Comparison of ENCODE assay signal across 8 mouse cellular contexts in genomic region chr11:96621167-96621566, GRCm38 (mm10).
DNase-seq lines count a peak whose midpoint lies in the region; ATAC-seq and TF ChIP-seq lines count a peak whose summit lies in the region.

No protein-coding gene starts in this region.

- TF ChIP-seq POLR2A in limb, embryonic 14.5 days (IDR thresholded peaks at IDR 0.05; ENCODE audit: borderline replicate concordance, extremely low read depth, insufficient read depth, insufficient read length): no peak

- H3K9me3 ChIP-seq in heart, embryonic 11.5 days (replicated peaks; ENCODE audit: control insufficient read depth, low read length): no peaks in the 10 kb centered on the region
- H3K9me3 ChIP-seq in limb, embryonic 14.5 days (ENCODE audit: control insufficient read depth, low read length): no peaks in the 10 kb centered on the region

- H3K36me3 ChIP-seq in heart, embryonic 11.5 days (ENCODE audit: control insufficient read depth, insufficient read depth, low read length): no peaks in the 10 kb centered on the region
- no peaks in the 10 kb centered on the region for H3K36me3 ChIP-seq in limb, embryonic 14.5 days (ENCODE audit: control insufficient read depth, insufficient read depth, low read length)

- no peak overlapping the region for H3K27ac ChIP-seq in heart, embryonic 11.5 days (ENCODE audit: low read depth, low read length)
- H3K27ac ChIP-seq in brown adipose tissue, adult 24 weeks (replicated peaks; ENCODE audit: low read depth, low read length): no peak overlapping the region
- no peak overlapping the region for H3K27ac ChIP-seq in limb, embryonic 14.5 days (replicated peaks; ENCODE audit: low read depth, low read length)

- no peaks in the 10 kb centered on the region for H3K4me1 ChIP-seq in heart, embryonic 11.5 days (ENCODE audit: control insufficient read depth, insufficient read depth, low read length)
- H3K4me1 ChIP-seq in brown adipose tissue, adult 24 weeks (ENCODE audit: control insufficient read depth, insufficient read depth, insufficient read length, low read length): no peaks in the 10 kb centered on the region; the same call in 1 of the 2 replicates
- H3K4me1 ChIP-seq in limb, embryonic 14.5 days (ENCODE audit: control insufficient read depth, insufficient read depth, low read length): no peaks in the 10 kb centered on the region

- ATAC-seq in heart, embryonic 11.5 days (replicated peaks; ENCODE audit: insufficient number of reproducible peaks, low FRiP score, low TSS enrichment): no peak
- no peak for ATAC-seq in limb, embryonic 14.5 days (ENCODE audit: low FRiP score, low read depth)

- DNase-seq in heart, adult 18-20 months: peak; percentile 63 to 88
- DNase-seq in frontal cortex, postnatal 14 days (ENCODE audit: low spot score in 2 of 2): peak; percentile 27 to 64
- peak; percentile 86 for DNase-seq in kidney, adult 9 months
- DNase-seq in limb, embryonic 14.5 days (ENCODE audit: low spot score): peak; percentile 82
- DNase-seq in ovary, postnatal 36 days (ENCODE audit: low spot score): peak; percentile 70
- DNase-seq in thymus, postnatal 14 days: peak; percentile 71

- no peak overlapping the region for H3K9ac ChIP-seq in heart, embryonic 11.5 days (ENCODE audit: low read depth, low read length)
- H3K9ac ChIP-seq in limb, embryonic 14.5 days (ENCODE audit: low read depth, low read length, severe bottlenecking): no peak overlapping the region

- H3K4me2 ChIP-seq in heart, embryonic 11.5 days: no peak overlapping the region
- H3K4me2 ChIP-seq in limb, embryonic 14.5 days (replicated peaks; ENCODE audit: low read depth, low read length, severe bottlenecking): no peak overlapping the region

- no peak overlapping the region for H3K4me3 ChIP-seq in heart, embryonic 11.5 days (ENCODE audit: low read depth, low read length)
- 0 out of 2 replicates have a peak overlapping the region, but pooled peaks have one; percentile 2 for H3K4me3 ChIP-seq in brown adipose tissue, adult 24 weeks (ENCODE audit: insufficient read depth, low read depth, low read length)
- H3K4me3 ChIP-seq in limb, embryonic 14.5 days (replicated peaks; ENCODE audit: low read length): no peak overlapping the region

- peaks cover 22% of the 10 kb centered on the region for H3K27me3 ChIP-seq in heart, embryonic 11.5 days (ENCODE audit: control insufficient read depth, insufficient read depth, low read length)
- peaks cover 35% of the 10 kb centered on the region for H3K27me3 ChIP-seq in limb, embryonic 14.5 days (ENCODE audit: control insufficient read depth, insufficient read depth, low read length)

- 26% methylated on average over 4 of the region's 4 CpGs for WGBS in heart, embryonic 11.5 days (ENCODE audit: insufficient replicate concordance)
- 5% methylated on average over 4 of the region's 4 CpGs for WGBS in limb, embryonic 14.5 days
